Mouse (Mus musculus): ENCODE measurements around the gene Fam214a.

Gene Fam214a

DNA sequence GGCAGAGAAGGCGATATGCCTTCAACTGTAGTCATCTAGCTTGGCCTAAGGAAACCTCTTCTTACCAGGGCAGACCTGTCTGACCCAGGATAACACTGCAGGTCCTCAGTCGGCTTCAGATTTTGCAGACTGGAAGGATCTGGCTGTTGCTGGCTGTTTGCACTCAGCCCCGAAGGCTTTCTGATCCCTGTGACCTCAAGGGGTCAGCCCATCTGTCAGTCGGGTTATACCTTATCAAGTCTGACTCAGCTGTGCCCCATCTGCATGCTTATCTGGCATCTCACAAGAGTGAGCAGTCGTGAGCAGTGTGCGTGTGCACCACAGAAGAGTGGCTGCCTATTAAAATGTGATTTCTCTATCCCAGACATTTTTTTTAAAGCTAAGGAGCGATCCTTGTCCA lies 71.4 kb downstream of the Fam214a start:
- no peak for DNase-seq (ENCODE audit: low spot score in 2 of 2)

DNA sequence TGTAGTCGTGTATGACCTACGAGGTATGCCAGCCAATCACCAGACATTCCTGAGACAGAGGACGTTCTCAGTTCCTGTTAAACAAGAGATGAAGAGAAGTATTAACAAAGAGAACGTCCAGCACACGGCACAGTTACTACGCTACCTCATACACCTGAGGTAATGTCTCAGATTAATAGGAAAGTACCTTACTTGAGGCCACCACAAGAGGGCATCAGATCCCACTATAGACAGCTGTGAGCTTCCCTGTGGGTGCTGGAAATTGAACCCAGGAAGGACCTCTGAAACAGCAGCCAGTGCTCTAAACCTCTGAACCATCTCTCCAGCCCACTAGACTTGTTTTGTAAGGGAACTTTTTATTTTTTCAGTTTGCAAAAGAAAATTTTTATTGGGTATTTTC lies 73.0 kb downstream of the Fam214a start:
- no peak for DNase-seq (ENCODE audit: low spot score in 2 of 2)

DNA sequence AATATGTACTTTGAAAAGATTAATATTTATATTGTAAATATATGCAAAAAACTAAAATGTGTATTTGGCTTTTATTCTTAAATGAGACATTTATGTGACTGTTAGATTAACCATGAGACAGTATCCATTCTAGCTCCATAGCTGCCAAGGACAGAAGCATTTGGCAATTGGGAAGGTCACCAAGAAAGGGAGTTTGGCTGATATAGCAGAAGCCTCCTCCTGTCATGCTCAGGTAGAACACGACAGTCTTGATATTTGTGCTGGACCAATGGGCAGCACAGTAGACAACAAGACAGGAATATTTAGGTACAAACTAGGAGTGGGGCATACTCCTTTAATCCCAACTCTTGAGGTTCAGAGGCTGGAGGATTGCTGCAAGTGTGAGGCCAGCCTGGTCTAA lies 79.7 kb downstream of the Fam214a start:
- DNase-seq (ENCODE audit: low spot score in 2 of 2) = no peak

DNA sequence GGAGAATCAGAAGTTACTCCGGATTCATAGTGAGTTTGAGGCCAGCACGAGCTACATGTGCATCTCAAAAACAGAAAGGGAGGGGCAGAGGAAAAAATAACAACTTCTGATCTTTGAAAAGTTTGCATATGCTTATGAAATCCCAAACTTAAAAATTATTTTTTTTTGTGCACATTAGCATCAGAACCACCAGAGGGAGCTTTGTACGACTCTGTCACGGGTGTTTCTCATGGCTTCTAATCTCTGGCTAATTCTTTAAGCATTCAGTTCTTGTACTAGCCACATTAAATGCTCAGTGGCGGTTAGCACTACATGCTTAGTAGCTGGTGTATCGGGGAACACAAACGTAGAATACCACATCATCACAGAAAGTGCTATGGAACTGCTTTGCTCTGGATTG lies 80.5 kb downstream of the Fam214a start:
- no peak for DNase-seq (ENCODE audit: low spot score in 2 of 2)

DNA sequence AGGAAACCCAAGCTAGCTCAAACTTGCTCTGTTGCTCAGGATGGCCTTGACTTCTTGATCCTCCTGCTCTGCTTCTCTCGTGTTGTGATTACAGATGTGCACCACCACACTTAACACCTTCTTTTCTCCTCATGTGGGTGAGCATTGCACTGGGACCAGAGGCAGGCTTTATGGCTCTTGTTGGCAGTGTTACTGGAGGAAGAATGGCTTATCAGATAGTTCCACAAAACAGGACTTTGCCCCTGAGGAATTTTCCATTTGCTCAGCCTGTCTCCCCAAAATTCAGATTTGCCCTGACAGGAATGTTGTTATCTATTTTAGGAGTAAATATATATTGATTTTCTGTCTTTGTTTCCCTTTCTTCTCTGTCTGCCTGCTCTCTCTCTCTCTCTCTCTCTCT lies 82.0 kb downstream of the Fam214a start:
- no peak for DNase-seq (ENCODE audit: low spot score in 2 of 2)

DNA sequence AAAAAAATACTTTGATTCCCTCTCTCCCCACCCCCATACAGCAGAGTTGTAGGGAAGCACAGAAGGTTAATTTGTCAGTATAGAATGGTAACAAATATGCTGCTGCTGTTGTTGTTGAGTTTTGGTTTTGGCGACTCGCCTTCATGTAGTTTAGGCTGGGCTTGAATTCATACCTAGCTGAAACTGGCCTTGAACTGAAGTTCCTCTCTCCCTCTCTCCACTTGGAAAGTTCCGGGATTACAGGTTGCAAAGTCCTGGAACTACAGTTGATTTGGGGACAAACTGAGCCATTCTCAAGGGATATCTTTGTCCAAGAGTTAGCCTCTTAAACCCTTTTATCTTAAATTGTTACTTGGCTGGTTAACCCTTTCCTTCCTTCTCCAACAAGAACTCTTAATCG lies 83.3 kb downstream of the Fam214a start:
- DNase-seq (ENCODE audit: low spot score in 2 of 2) = no peak

DNA sequence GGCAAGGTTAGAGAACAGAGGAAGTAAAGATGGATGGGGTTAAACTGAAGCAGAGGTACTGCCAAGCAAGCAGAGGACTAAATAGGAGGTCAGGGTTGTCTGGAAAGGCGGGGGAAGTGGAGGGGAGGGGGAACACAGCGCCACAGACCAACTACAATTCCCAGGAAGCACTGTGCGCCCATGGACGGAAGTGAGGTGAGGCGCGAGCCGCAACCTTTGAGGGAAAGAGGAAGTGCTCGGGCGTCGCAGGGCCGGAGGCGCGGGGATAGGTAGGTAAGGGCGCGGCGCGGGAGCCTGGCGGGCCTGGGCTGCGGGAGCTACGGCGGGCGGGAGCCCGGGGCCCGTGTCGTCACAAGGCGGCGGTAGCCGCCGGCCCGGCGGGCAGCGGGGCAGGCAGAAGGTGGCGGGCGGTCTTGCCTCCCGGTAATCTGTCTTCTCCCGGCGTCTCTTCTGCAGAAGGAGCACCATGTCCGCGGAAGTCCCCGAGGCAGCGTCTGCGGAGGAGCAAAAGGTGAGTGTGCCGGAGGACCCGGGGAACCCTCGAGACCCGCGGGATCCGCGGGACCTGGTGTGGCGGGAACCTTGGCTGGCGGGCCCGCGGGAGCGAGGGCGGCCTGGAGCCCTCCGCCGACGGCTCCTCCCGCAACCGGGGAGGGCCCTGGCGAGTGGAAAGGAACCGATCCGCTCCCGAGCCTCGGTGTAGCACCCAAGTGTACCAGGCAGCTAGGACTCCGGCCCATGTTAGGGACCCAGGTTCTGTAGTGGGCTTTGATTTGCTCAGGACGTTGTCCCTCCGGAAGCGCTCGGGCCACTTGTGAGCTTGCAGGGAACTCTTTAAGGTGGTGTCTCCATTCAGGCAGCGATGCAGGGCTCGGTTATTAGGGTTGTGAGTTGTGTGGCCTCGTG lies 85.0 kb downstream of the Fam214a start, which contains the start of gene Arpp19:
Gene Arpp19 (plus strand): TSS at position 164 of the 906 bp plus-strand sequence.
- DNase-seq (ENCODE audit: low spot score in 2 of 2) = peak; percentile 57 to 82

DNA sequence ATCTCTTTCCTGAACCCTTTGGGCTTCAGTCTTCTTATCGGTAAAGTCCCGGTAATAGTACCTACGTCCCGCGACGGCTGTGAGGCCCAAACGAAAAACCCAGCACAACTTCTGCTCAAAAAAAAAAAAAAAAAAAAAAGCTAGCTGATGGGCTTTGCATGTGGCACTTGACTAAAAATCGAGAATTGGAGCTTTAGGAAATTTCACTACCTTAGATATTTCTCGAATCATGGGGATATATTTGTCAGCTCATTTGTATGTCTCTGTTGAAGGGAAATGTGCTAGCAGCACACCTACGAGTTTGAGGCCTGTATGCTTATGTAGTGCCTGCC lies 85.6 kb downstream of the Fam214a start:
- DNase-seq (ENCODE audit: low spot score in 2 of 2) = no peak

DNA sequence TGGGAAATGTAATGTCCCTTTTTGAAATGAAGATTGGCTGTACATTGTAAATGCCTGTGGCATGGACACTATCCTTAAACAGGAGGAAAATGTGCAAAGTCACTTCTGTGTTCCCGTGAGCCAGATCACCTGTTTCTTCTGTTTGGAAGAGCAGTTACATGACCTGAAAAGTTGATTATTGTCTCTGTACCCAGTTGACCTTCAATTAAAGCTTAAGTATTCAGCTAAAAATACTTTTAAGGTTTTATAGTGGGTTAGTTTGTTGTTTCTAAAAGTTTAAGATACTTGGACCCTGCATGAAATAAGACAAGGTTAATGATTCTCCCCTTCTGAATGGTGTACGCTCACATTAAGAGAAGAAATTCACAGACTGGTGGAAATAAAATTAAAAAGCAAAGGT lies 87.9 kb downstream of the Fam214a start:
- no peak for DNase-seq (ENCODE audit: low spot score in 2 of 2)

DNA sequence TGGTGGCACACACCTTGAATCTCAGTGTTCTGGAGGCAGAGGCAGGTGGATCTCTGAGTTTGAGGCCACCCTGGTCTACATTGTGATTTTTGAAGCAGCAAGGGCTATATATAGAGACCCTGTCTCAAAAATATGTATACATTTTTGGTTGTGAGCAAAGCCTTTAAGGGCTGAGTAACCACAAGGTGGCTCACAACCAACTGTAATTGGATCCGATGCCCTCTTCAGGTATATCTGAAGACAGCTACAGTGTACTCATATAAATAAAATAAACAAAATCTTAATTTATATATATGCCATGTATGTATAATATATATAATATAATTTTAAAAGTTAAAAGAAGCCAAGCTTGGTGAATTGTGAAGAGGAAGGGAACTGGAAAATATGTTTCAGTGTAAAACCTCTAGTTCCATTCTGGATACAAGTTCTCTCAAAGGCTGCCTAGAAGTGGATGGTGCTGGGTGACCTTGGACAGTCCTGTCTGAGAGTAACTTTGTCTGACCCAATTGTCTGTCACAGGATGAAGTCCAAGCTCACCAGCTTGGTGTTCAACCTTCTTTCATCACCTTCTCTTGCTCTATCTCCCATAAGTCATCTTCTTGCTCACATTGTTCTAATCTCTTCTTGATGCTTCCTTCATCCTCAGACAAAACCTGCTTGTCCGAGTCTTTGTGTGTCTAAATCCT lies 89.3 kb downstream of the Fam214a start:
- DNase-seq (ENCODE audit: low spot score in 2 of 2) = no peak

DNA sequence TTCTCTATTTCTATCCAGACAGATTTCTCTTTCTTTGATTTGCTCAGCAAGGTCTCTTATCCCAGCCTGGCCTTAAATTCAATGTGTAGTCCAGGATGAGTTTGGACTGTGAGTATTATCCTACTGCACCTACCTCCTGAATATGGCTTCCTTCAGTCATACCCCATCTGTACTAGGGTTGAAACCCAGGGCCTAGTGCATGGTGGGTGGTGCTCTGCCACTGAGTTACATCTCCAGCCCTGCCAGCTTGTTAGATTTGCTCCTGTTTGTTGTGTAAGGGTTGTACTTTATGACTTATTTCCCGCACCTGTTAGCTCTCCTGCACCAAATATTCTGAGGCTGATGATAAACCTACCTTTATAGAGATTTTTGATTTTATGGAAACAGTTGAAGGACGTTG lies 90.5 kb downstream of the Fam214a start:
- DNase-seq (ENCODE audit: low spot score in 2 of 2) = no peak

DNA sequence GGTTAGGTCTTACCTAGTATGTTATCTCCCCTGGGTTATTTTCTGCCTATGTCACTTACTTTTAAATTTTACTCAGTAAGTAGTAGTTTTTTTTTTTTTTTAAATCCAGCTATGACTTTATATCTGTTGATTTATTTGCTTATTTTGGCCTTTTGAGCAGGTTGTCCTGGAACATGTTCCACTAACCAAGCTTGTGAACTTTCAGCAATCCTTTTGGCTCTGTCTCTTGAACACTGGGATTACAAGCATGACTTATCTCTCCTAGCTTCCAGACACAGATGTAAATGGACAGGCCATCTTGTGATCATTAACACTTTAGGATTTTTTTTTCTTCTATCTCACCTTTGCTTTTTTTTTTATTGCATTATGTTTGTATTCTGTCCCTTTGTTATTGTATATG lies 94.4 kb downstream of the Fam214a start:
- no peak for DNase-seq (ENCODE audit: low spot score in 2 of 2)

DNA sequence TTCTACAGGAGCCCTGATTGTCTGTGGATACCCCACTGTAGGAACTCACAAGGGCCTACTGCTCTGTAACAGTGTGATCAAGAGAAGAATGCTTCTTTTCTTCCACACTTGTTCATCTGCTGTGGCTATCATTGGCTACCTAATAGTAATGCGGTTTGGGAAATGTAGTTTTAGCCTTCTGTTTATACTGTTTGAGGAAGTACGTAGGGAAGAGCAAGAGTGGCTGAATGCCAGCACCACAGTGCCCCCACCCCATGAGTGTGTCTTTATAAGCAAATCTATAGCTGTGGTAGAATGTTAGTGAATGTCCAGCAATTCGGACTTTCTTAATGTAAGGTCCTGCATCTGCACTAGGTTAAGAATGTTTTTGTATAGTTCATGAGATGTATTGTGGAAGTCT lies 96.4 kb downstream of the Fam214a start:
- peak in 1 of 2 experiments; percentile 21 for DNase-seq (ENCODE audit: low spot score in 2 of 2)

DNA sequence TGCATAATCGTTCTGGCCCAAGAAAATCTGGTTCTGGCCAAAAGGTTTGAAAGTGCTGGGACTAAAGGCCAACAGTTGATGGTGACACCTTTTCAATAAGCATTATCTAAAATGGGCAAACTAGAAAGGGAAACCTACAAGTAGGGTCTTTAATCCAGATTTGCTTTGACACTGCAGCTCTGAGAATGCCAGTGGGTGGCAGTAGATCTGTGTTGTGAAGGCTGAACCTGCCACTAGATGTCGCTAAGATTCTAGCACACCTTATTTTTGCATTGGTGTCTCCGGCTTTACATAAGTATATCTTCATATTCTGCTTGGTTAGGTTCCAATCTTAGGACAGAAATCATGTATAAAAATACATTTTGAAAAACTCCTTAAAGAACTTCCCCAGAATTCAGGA lies 97.3 kb downstream of the Fam214a start:
- DNase-seq (ENCODE audit: low spot score in 2 of 2) = peak; percentile 24 to 69

DNA sequence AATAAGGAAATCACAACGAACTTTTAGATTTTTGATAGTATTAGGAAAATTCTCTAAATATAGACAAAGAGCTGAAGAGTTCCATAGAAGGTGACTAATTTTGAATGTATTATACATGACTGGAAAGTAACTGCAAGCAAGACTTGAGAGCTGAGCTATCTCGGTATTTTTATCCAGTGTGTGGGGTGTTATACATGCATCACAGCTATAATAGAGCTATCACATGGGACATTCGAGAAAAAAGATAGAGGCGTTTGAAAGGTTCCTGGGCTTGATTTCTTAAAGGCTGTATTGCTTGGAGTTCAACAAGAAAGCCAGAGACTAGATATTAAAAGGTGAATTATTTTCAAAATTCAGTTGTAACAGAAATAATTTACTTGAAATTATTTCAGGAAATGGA lies 99.2 kb downstream of the Fam214a start:
- no peak for DNase-seq (ENCODE audit: low spot score in 2 of 2)

DNA sequence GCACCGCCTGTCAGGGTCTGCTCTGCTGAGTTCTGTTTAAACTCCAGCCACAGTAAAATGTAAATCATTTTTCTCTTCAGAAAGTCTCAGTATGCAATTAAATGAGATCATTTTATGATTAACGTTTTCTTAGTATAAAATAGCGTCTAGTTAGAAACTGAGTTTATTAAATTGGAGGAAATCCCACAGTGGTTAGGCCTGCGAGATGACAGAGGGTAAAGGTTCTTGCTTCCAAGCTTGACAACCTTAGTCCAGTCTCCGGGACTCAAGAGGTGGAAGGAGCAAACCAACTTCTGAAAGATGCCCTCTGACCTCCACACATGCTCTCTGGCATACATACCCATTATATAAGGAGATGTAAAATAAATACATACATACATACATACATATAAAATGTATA lies 102.4 kb downstream of the Fam214a start:
- DNase-seq (ENCODE audit: low spot score in 2 of 2) = no peak

DNA sequence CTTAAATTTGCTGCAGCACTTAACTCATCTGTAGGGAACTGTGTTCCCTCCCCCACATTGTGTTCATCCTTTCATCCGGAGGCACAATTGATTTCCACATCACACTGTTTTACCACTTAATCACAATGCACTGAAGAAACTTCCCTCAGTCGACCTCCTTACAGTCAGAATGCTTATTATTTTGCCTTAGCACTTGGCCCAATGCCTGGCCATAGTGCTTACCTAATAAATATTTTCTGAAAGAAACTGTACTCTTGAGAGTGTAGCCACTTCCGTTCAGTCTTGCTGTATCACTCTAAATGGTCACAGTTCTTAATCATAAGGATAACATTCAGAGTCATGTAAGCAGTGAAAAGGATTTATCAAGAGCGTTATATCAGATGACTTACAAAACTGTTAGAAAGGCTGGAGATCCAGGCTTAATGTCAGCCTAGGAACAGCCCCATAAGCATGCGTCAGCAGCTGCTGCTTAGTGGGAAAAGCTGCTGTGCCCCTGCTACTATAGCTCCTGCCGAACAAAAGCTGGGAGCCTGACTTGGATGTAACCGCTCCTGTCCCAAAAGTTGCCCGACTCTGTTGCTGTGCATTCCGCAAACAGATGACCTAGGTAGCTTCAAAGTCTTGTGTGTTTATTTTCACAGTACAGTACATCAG lies 112.1 kb downstream of the Fam214a start:
- no peak for DNase-seq (ENCODE audit: low spot score in 2 of 2)

DNA sequence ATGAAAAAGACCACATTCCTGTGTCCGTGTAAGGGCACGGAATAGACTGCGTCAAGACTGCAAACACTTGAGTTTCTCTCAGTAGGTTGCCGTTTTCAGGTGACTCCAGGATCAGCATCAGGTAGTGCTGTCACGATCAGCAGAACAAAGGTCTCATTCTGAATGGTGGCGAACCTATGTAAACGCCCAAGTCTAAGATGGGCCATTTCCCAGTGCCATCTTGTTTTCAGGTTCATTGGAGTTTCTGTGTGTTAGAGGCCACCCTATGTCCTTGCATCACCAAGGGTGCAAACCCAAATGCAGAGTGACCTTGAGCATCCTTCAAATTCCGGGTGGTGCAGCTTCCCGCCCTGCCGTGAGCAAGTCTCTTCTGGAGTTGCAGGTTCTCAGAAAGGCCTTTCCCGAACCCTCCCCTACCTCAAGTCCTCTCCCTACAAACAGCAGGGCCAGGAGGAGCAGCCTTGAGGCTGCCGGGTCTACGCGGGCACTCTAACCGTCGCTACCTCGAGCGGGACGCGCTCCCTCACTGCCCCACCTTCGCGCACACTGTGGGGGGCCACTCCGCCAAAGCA lies 117.9 kb downstream of the Fam214a start, which contains the start of gene Myo5a:
Gene Myo5a (plus strand): TSS at position 559 of the 572 bp plus-strand sequence.
- no peak for DNase-seq (ENCODE audit: low spot score in 2 of 2)

DNA sequence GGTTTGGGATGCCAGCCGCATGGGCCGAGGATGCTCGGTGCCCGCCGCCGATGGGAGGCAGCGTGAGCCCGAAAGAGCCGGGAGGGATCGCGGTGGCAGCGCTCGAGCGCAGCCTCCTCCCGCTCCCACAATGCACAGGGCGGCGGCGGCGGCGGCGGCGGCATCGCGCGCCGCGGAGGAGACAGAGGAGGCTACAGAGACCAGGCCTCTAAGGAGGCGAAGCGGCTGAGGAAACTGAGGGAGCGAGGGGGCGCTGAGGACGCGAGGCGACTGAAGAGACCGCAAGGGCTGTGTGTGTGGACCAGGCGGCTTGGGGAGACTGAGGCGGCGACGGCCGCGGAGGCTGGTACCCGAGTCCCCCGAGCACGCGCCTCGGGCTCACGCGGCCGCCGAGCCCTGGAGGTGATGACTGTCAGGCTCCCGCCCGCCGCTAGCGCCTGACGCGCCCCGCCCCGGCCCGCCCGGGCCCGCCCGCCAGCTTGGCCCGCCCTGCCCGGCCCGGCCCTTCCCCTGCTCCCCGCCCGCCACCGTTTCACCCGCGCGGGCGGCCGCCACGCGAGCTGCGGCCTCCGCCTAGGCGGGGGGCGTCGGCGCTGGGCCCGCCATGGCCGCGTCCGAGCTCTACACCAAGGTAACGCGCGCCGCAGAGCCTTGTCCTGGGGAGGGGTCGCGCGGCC lies 118.5 kb downstream of the Fam214a start:
- peak; percentile 66 to 77 for DNase-seq (ENCODE audit: low spot score in 2 of 2)

DNA sequence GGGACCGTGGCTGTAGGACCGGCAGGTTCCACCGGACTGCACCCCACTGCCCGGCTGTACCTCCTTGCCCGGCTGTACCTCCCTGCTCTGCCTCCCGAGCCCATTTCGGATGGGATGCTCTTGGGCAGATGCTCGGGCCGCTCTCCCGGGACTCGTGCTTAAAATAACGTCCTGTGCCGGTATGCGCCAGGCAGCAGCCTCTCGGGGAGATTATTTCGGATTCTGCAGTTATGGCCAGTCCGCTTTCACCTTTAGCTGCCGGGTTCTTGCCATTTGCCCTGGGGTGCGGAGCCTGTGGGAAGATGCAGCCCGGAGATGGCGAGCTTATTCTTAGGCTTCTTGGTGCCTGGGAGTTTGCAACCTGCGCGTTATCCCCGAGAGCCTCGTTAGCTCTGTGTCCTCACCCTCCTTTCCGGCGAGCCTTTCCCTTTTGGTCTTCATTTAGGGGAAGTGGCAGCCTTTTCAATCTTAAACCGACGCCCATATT lies 119.1 kb downstream of the Fam214a start:
- DNase-seq (ENCODE audit: low spot score in 2 of 2) = peak; percentile 17 to 38

DNA sequence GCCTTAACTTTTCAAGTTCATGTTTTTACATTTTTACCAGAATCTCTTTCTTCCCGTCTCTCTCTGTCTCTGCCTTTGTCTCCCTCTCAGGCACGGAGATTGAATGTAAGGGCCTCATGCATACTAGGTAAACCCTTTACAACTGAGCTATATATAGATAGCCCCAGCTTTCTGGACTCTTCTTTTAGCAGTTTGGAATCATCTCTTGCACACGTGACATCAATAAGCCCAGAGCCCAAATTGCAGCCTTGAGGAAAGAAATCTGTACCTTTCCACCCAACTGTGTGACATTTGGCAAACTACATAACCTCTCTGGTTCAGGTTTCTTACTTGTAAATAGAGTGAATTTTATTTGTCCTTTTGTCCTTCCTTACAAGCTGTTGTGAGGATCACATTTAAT lies 119.7 kb downstream of the Fam214a start:
- DNase-seq (ENCODE audit: low spot score in 2 of 2) = no peak

DNA sequence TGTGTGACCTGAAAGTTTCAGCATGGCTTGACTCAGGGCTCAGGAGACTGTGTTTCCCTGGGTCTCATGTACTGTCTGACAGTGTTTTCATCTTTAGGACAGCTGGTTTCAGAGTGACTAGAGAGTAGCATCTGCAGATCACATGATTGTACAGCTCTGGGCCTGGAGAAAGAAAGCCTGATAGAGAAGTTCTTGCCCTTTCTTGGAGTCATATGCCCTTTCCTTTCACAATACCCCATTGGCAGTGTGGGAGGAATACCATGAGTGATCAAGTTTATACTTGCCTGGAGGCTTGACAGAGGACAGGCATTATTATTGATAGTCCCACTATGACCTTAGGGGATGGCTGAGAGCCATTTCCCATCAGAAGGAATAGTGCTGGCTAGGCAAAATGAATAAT lies 124.5 kb downstream of the Fam214a start:
- no peak for DNase-seq (ENCODE audit: low spot score in 2 of 2)

Measured in spleen, postnatal 10 days (tissue).